Mouse (Mus musculus) layer of hippocampus, postnatal 14 days (tissue): Measurements from ENCODE around the gene Ltv1. TPM values are rescaled to one million over a fixed set of nuclear protein-coding genes. Genes with fewer than 3 reads are reported as not detected.

Experiments
- DNase-seq, 2 experiments: peaks; one replicate each; pipeline ENCODE4 v3.0.0; 2021 to 2022; ENCODE audit warnings: low spot score in 2 of 2, mixed read lengths in 1 of 2
- long read RNA-seq, 2 experiments: library from polyadenylated mRNA; stranded (forward); transcript quantifications; one replicate each; pipeline ENCODE4 v2.0.0; 2021
- total RNA-seq, 2 experiments: library from RNA; stranded (reverse); gene quantifications; 2 replicates each; pipeline ENCODE4 v1.2.3; 2021

The Ltv1 gene
- total RNA-seq = 10 to 100 TPM; 22.3 to 24.3 TPM
- long read RNA-seq, experiment 1, transcript Ltv1-201 (11 exons, 2,297 nt) = major isoform, 26 of 30 reads
- long read RNA-seq, experiment 1, partial matches to known transcripts = 1 of 30 reads
- long read RNA-seq, experiment 1, other reads (novel, unspliced or antisense) = 3 of 30 reads
- long read RNA-seq, experiment 2, transcript Ltv1-201 (11 exons, 2,297 nt) = major isoform, 28 of 35 reads
- long read RNA-seq, experiment 2, partial matches to known transcripts = 4 of 35 reads
- long read RNA-seq, experiment 2, other reads (novel, unspliced or antisense) = 3 of 35 reads

GRCm38 (mm10) chr10:13192731-13193351, at the start of gene Ltv1:
TSS of gene Ltv1 (minus strand) at chr10:13193168.
- DNase-seq = peak; percentile 92 to 96

- no peak for DNase-seq
These were observed 47.5 kb upstream of the Ltv1 start for GRCm38 (mm10) chr10:13240431-13240830.

- no peak for DNase-seq
These were observed 45.2 kb upstream of the Ltv1 start for GRCm38 (mm10) chr10:13238188-13238587.

- no peak for DNase-seq
These were observed 43.9 kb upstream of the Ltv1 start for GRCm38 (mm10) chr10:13236866-13237265.

- DNase-seq = no peak
These were observed 41.5 kb upstream of the Ltv1 start for GRCm38 (mm10) chr10:13234503-13234902.

- DNase-seq = no peak
These were observed 41.0 kb upstream of the Ltv1 start for GRCm38 (mm10) chr10:13233941-13234340.

- DNase-seq = no peak
These were observed 40.2 kb upstream of the Ltv1 start for GRCm38 (mm10) chr10:13233143-13233622.

- DNase-seq = no peak
These were observed 39.6 kb upstream of the Ltv1 start for GRCm38 (mm10) chr10:13232443-13233142.

- no peak for DNase-seq
These were observed 37.7 kb upstream of the Ltv1 start for GRCm38 (mm10) chr10:13230716-13231115.

- no peak for DNase-seq
These were observed 32.6 kb upstream of the Ltv1 start for GRCm38 (mm10) chr10:13225377-13226063.

GRCm38 (mm10) chr10:13222135-13222534, 29.2 kb upstream of the Ltv1 start:
- DNase-seq = no peak

- no peak for DNase-seq
These were observed 27.1 kb upstream of the Ltv1 start for GRCm38 (mm10) chr10:13220061-13220460.

- DNase-seq = no peak
These were observed 21.0 kb upstream of the Ltv1 start for GRCm38 (mm10) chr10:13213956-13214355.

GRCm38 (mm10) chr10:13212829-13213228, 19.9 kb upstream of the Ltv1 start:
- no peak for DNase-seq

- no peak for DNase-seq
These were observed 19.4 kb upstream of the Ltv1 start for GRCm38 (mm10) chr10:13212326-13212725.

GRCm38 (mm10) chr10:13209930-13210637, 17.1 kb upstream of the Ltv1 start:
- DNase-seq = no peak

GRCm38 (mm10) chr10:13209506-13209905, 16.5 kb upstream of the Ltv1 start:
- no peak for DNase-seq

GRCm38 (mm10) chr10:13209061-13209460, 16.1 kb upstream of the Ltv1 start:
- DNase-seq = no peak

GRCm38 (mm10) chr10:13201741-13202293, 8.8 kb upstream of the Ltv1 start:
- DNase-seq = no peak

- no peak for DNase-seq
These were observed 7.9 kb upstream of the Ltv1 start for GRCm38 (mm10) chr10:13200862-13201261.

- DNase-seq = no peak
These were observed 6.3 kb upstream of the Ltv1 start for GRCm38 (mm10) chr10:13199234-13199633.
